Mouse (Mus musculus): ENCODE results near the gene Fstl1. TPM values are rescaled to one million over a fixed set of nuclear protein-coding genes. Genes with fewer than 3 reads are reported as not detected.
A peak's percentile ranks its signal among the peaks of the same experiment; 100 is the strongest.

Fstl1 gene
- total and polyA plus RNA-seq, 3 experiments = 8.0 to 56.7 (median 39.3) TPM

- DNase-seq = no peak
These were observed 11.0 kb downstream of the Fstl1 start for GRCm38 (mm10) chr16:37787558-37788194.

GRCm38 (mm10) chr16:37788367-37789014 lies 11.8 kb downstream of the Fstl1 start:
- peak; percentile 81 for DNase-seq

GRCm38 (mm10) chr16:37789015-37789381 lies 12.3 kb downstream of the Fstl1 start:
- DNase-seq = peak; percentile 33

- peak; percentile 41 for DNase-seq
These were observed 12.8 kb downstream of the Fstl1 start for GRCm38 (mm10) chr16:37789394-37789920.

- no peak for DNase-seq
These were observed 13.5 kb downstream of the Fstl1 start for GRCm38 (mm10) chr16:37790008-37790780.

- DNase-seq = peak; percentile 21
These were observed 14.1 kb downstream of the Fstl1 start for GRCm38 (mm10) chr16:37790781-37791175.

GRCm38 (mm10) chr16:37795651-37796150 lies 19.0 kb downstream of the Fstl1 start:
- no peak for DNase-seq

GRCm38 (mm10) chr16:37796270-37796669 lies 19.6 kb downstream of the Fstl1 start:
- no peak for DNase-seq

GRCm38 (mm10) chr16:37801097-37801496 lies 24.4 kb downstream of the Fstl1 start:
- DNase-seq = peak; percentile 49

- DNase-seq = no peak
These were observed 26.1 kb downstream of the Fstl1 start for GRCm38 (mm10) chr16:37802686-37803295.

- no peak for DNase-seq
These were observed 26.8 kb downstream of the Fstl1 start for GRCm38 (mm10) chr16:37803387-37803950.

GRCm38 (mm10) chr16:37805746-37806495 lies 29.2 kb downstream of the Fstl1 start:
- no peak for DNase-seq

GRCm38 (mm10) chr16:37807269-37807668 lies 30.6 kb downstream of the Fstl1 start:
- no peak for DNase-seq

GRCm38 (mm10) chr16:37808866-37809622 lies 32.4 kb downstream of the Fstl1 start:
- DNase-seq = no peak

- DNase-seq = no peak
These were observed 32.9 kb downstream of the Fstl1 start for GRCm38 (mm10) chr16:37809623-37809992.

- no peak for DNase-seq
These were observed 35.2 kb downstream of the Fstl1 start for GRCm38 (mm10) chr16:37811874-37812273.

- DNase-seq = peak; percentile 70
These were observed 35.8 kb downstream of the Fstl1 start for GRCm38 (mm10) chr16:37812474-37812886.

GRCm38 (mm10) chr16:37813691-37814382 lies 37.2 kb downstream of the Fstl1 start:
- DNase-seq = no peak

- DNase-seq = peak; percentile 87
These were observed 37.8 kb downstream of the Fstl1 start for GRCm38 (mm10) chr16:37814383-37814971.
